Mouse (Mus musculus): ENCODE data around the gene Speer4e. TPM values are rescaled to one million over a fixed set of nuclear protein-coding genes. Genes with fewer than 3 reads are reported as not detected.
"Not testable (repeated sequence)": the region's sequence is repeated elsewhere in the genome, so short reads cannot be mapped to it uniquely, and the experiment has no call there.

Gene Speer4e
- not detected in 2 replicates for polyA plus RNA-seq (2012; ENCODE audit: insufficient read depth, insufficient read length, low replicate concordance, missing spikeins)

GRCm38 (mm10) chr5:14938329-14938728 is at the start of gene Speer4e:
Speer4e (minus strand) TSS chr5:14938429.
- WGBS: 24% methylated on average over 1 of the region's 1 CpGs
- not testable (repeated sequence) for H3K4me3 ChIP-seq (ENCODE audit: insufficient read depth, low read depth, low read length); H3K27ac ChIP-seq (ENCODE audit: insufficient read depth, low read depth, low read length); H3K4me1 ChIP-seq (ENCODE audit: control insufficient read depth, insufficient read depth, low read length)

GRCm38 (mm10) chr5:14986649-14987387 is 48.6 kb upstream of the Speer4e start:
- H3K4me3 ChIP-seq (ENCODE audit: insufficient read depth, low read depth, low read length); H3K27ac ChIP-seq (ENCODE audit: insufficient read depth, low read depth, low read length); H3K4me1 ChIP-seq (ENCODE audit: control insufficient read depth, insufficient read depth, low read length): not testable (repeated sequence)
- 38% methylated on average over 6 of the region's 6 CpGs for WGBS

- WGBS: 19% methylated on average over 1 of the region's 1 CpGs
- not testable (repeated sequence) for H3K4me1 ChIP-seq (ENCODE audit: control insufficient read depth, insufficient read depth, low read length); H3K4me3 ChIP-seq (ENCODE audit: insufficient read depth, low read depth, low read length); H3K27ac ChIP-seq (ENCODE audit: insufficient read depth, low read depth, low read length)
Observed at GRCm38 (mm10) chr5:14978835-14979234, 40.6 kb upstream of the Speer4e start, which contains the start of gene Gm10354. Gm10354 (minus strand) TSS chr5:14978935.

- H3K27ac ChIP-seq (ENCODE audit: insufficient read depth, low read depth, low read length); H3K4me1 ChIP-seq (ENCODE audit: control insufficient read depth, insufficient read depth, low read length); H3K4me3 ChIP-seq (ENCODE audit: insufficient read depth, low read depth, low read length): not testable (repeated sequence)
- 73% methylated on average over 4 of the region's 4 CpGs for WGBS
Observed at GRCm38 (mm10) chr5:14977368-14977767, 39.1 kb upstream of the Speer4e start.

- H3K4me3 ChIP-seq (ENCODE audit: insufficient read depth, low read depth, low read length); H3K4me1 ChIP-seq (ENCODE audit: control insufficient read depth, insufficient read depth, low read length); H3K27ac ChIP-seq (ENCODE audit: insufficient read depth, low read depth, low read length): not testable (repeated sequence)
- WGBS: 72% methylated on average over 4 of the region's 4 CpGs
Observed at GRCm38 (mm10) chr5:14975294-14975693, 37.1 kb upstream of the Speer4e start.

- not testable (repeated sequence) for H3K4me3 ChIP-seq (ENCODE audit: insufficient read depth, low read depth, low read length); H3K4me1 ChIP-seq (ENCODE audit: control insufficient read depth, insufficient read depth, low read length); H3K27ac ChIP-seq (ENCODE audit: insufficient read depth, low read depth, low read length)
- WGBS: 75% methylated on average over 3 of the region's 3 CpGs
Observed at GRCm38 (mm10) chr5:14972841-14973240, 34.6 kb upstream of the Speer4e start.

GRCm38 (mm10) chr5:14963821-14964220 is 25.6 kb upstream of the Speer4e start:
- 83% methylated on average over 13 of the region's 13 CpGs for WGBS
- not testable (repeated sequence) for H3K27ac ChIP-seq (ENCODE audit: insufficient read depth, low read depth, low read length); H3K4me3 ChIP-seq (ENCODE audit: insufficient read depth, low read depth, low read length); H3K4me1 ChIP-seq (ENCODE audit: control insufficient read depth, insufficient read depth, low read length)

GRCm38 (mm10) chr5:14961502-14961901 is 23.3 kb upstream of the Speer4e start:
- not testable (repeated sequence) for H3K27ac ChIP-seq (ENCODE audit: insufficient read depth, low read depth, low read length); H3K4me3 ChIP-seq (ENCODE audit: insufficient read depth, low read depth, low read length); H3K4me1 ChIP-seq (ENCODE audit: control insufficient read depth, insufficient read depth, low read length)
- 79% methylated on average over 4 of the region's 4 CpGs for WGBS

GRCm38 (mm10) chr5:14955928-14956706 is 17.9 kb upstream of the Speer4e start:
- not testable (repeated sequence) for H3K4me3 ChIP-seq (ENCODE audit: insufficient read depth, low read depth, low read length); H3K27ac ChIP-seq (ENCODE audit: insufficient read depth, low read depth, low read length); H3K4me1 ChIP-seq (ENCODE audit: control insufficient read depth, insufficient read depth, low read length)
- WGBS: 95% methylated on average over 1 of the region's 1 CpGs

GRCm38 (mm10) chr5:14953587-14953986 is 15.4 kb upstream of the Speer4e start:
- not testable (repeated sequence) for H3K27ac ChIP-seq (ENCODE audit: insufficient read depth, low read depth, low read length); H3K4me1 ChIP-seq (ENCODE audit: control insufficient read depth, insufficient read depth, low read length); H3K4me3 ChIP-seq (ENCODE audit: insufficient read depth, low read depth, low read length)

GRCm38 (mm10) chr5:14952749-14953148 is 14.5 kb upstream of the Speer4e start:
- not testable (repeated sequence) for H3K4me3 ChIP-seq (ENCODE audit: insufficient read depth, low read depth, low read length); H3K27ac ChIP-seq (ENCODE audit: insufficient read depth, low read depth, low read length); H3K4me1 ChIP-seq (ENCODE audit: control insufficient read depth, insufficient read depth, low read length)
- 67% methylated on average over 3 of the region's 3 CpGs for WGBS

- 67% methylated on average over 7 of the region's 7 CpGs for WGBS
- not testable (repeated sequence) for H3K4me1 ChIP-seq (ENCODE audit: control insufficient read depth, insufficient read depth, low read length); H3K27ac ChIP-seq (ENCODE audit: insufficient read depth, low read depth, low read length); H3K4me3 ChIP-seq (ENCODE audit: insufficient read depth, low read depth, low read length)
Observed at GRCm38 (mm10) chr5:14951822-14952221, 13.6 kb upstream of the Speer4e start.

- H3K27ac ChIP-seq (ENCODE audit: insufficient read depth, low read depth, low read length); H3K4me1 ChIP-seq (ENCODE audit: control insufficient read depth, insufficient read depth, low read length); H3K4me3 ChIP-seq (ENCODE audit: insufficient read depth, low read depth, low read length): not testable (repeated sequence)
- 62% methylated on average over 4 of the region's 4 CpGs for WGBS
Observed at GRCm38 (mm10) chr5:14947482-14948198, 9.4 kb upstream of the Speer4e start.

GRCm38 (mm10) chr5:14945524-14945923 is 7.3 kb upstream of the Speer4e start:
- H3K4me3 ChIP-seq (ENCODE audit: insufficient read depth, low read depth, low read length); H3K27ac ChIP-seq (ENCODE audit: insufficient read depth, low read depth, low read length); H3K4me1 ChIP-seq (ENCODE audit: control insufficient read depth, insufficient read depth, low read length): not testable (repeated sequence)
- WGBS: 62% methylated on average over 4 of the region's 4 CpGs
